Mouse (Mus musculus) lung, postnatal 0 days (tissue): ENCODE data around the gene Slc5a3.

Experiments used
- CTCF ChIP-seq: IDR thresholded peaks from 2 replicates; pipeline ENCODE4 v1.5.1; 2016; ENCODE audit warnings: antibody characterized with exemption, mild to moderate bottlenecking
- EP300 ChIP-seq: IDR thresholded peaks from 2 replicates; pipeline ENCODE4 v1.6.1; 2016; ENCODE audit warnings: antibody characterized with exemption, mild to moderate bottlenecking, control low read depth

GRCm38 (mm10) chr16:92105631-92106030 is 47.5 kb downstream of the Slc5a3 start:
- TF ChIP-seq CTCF (no peak), EP300 (no peak)
